Mouse (Mus musculus) testis, postnatal 10 days (tissue): Measurements from ENCODE around the gene Smarcd2.

Experiments used
- DNase-seq: peaks from one replicate; pipeline ENCODE4 v3.0.0; 2021; ENCODE audit warnings: low spot score

Smarcd2 gene

GRCm38 (mm10) chr11:106272644-106273310, at the start of gene Smarcd2:
Gene Smarcd2, minus strand, starts transcription at chr11:106272972.
- DNase-seq, result peak; percentile 99

GRCm38 (mm10) chr11:106318406-106319366, 45.9 kb upstream of the Smarcd2 start:
- no peak for DNase-seq

GRCm38 (mm10) chr11:106317801-106318200, 45.0 kb upstream of the Smarcd2 start:
- no peak for DNase-seq

- DNase-seq, result no peak
Measured at GRCm38 (mm10) chr11:106316416-106316815, 43.6 kb upstream of the Smarcd2 start.

GRCm38 (mm10) chr11:106314333-106314812, 41.6 kb upstream of the Smarcd2 start, which contains the start of gene Cd79b:
Gene Cd79b, minus strand, starts transcription at chr11:106314762.
- no peak for DNase-seq

GRCm38 (mm10) chr11:106313533-106313932, 40.8 kb upstream of the Smarcd2 start:
- no peak for DNase-seq

- no peak for DNase-seq
Measured at GRCm38 (mm10) chr11:106310123-106310522, 37.4 kb upstream of the Smarcd2 start.

GRCm38 (mm10) chr11:106308162-106308561, 35.4 kb upstream of the Smarcd2 start:
- DNase-seq, result no peak

- no peak for DNase-seq
Measured at GRCm38 (mm10) chr11:106307432-106307831, 34.7 kb upstream of the Smarcd2 start.

GRCm38 (mm10) chr11:106306758-106307157, 34.0 kb upstream of the Smarcd2 start:
- no peak for DNase-seq

- no peak for DNase-seq
Measured at GRCm38 (mm10) chr11:106306065-106306385, 33.3 kb upstream of the Smarcd2 start.

GRCm38 (mm10) chr11:106305348-106306064, 32.7 kb upstream of the Smarcd2 start:
- DNase-seq, result no peak

- peak; percentile 81 for DNase-seq
Measured at GRCm38 (mm10) chr11:106302634-106303033, 29.9 kb upstream of the Smarcd2 start.

GRCm38 (mm10) chr11:106301765-106302164, 29.0 kb upstream of the Smarcd2 start, which contains the start of gene Gh:
Gene Gh, minus strand, starts transcription at chr11:106301865.
- DNase-seq, result no peak

GRCm38 (mm10) chr11:106291861-106292260, 19.1 kb upstream of the Smarcd2 start:
- DNase-seq, result no peak

GRCm38 (mm10) chr11:106290376-106290775, 17.6 kb upstream of the Smarcd2 start:
- DNase-seq, result no peak

GRCm38 (mm10) chr11:106289369-106289768, 16.6 kb upstream of the Smarcd2 start:
- DNase-seq, result peak; percentile 78

GRCm38 (mm10) chr11:106286987-106287386, 14.2 kb upstream of the Smarcd2 start:
- no peak for DNase-seq

GRCm38 (mm10) chr11:106286206-106286605, 13.4 kb upstream of the Smarcd2 start:
- no peak for DNase-seq

- DNase-seq, result no peak
Measured at GRCm38 (mm10) chr11:106284126-106284525, 11.4 kb upstream of the Smarcd2 start.

GRCm38 (mm10) chr11:106283371-106283770, 10.6 kb upstream of the Smarcd2 start:
- no peak for DNase-seq

- DNase-seq, result no peak
Measured at GRCm38 (mm10) chr11:106282452-106282851, 9.7 kb upstream of the Smarcd2 start.
